Mouse (Mus musculus): ENCODE measurements around the gene Gpr37l1. TPM values are rescaled to one million over a fixed set of nuclear protein-coding genes. Genes with fewer than 3 reads are reported as not detected.

Gpr37l1 gene
- total RNA-seq, 1 experiment from 2014 or later, result 1.8 TPM

DNA sequence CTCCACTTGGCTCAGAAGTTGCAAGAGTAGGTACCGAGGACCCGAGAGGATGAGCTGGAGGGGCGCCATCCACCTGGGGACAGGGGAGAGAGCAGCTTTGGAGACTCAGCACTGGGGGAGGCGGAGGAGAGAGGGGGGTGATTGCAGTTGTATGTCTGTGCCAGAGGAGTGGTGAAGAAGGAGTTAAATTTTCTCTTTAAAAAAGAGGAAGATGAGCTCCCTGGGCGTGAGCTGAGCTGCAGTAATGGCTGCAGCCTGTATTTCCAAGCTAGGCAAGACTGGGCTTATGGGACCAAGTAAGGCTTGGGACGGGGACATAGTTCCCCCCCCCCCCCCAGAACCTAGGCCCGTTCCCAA, 19.8 kb downstream of the Gpr37l1 start:
- no peak for DNase-seq

DNA sequence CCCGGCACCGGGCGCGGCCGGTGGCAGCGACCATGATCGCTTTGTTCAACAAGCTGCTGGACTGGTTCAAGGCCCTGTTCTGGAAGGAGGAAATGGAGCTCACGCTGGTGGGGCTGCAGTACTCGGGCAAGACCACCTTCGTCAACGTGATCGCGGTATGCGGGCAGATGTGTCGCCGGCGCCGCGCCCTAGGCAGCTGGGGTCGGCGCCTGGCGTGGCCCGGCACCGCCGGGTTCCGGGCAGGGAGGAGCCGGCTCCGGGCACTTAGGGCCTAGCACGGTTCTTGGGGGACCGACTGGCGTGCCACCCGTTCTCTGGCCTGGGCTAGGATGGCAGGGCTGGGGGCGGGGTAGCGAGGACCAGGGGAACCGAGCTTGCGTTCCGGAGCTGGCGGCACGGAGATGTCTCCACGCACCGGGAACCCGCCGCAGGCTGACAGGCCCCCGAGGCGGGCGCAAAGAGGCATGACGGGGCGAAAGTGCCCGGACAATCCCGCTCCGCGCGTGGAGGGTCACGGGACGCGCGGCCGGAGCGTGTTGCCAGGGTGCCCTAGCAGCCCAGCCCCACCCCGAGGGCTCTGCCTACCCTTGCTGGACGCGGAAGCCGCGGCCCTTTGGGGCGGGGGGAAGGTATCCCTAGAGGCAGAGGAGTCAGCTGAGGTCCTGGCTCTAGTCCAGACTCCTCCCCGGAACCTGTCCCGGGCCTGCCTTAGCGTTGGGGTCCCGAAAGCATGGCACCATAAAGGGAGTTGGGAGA, 20.4 kb downstream of the Gpr37l1 start:
- DNase-seq, result peak; percentile 94

DNA sequence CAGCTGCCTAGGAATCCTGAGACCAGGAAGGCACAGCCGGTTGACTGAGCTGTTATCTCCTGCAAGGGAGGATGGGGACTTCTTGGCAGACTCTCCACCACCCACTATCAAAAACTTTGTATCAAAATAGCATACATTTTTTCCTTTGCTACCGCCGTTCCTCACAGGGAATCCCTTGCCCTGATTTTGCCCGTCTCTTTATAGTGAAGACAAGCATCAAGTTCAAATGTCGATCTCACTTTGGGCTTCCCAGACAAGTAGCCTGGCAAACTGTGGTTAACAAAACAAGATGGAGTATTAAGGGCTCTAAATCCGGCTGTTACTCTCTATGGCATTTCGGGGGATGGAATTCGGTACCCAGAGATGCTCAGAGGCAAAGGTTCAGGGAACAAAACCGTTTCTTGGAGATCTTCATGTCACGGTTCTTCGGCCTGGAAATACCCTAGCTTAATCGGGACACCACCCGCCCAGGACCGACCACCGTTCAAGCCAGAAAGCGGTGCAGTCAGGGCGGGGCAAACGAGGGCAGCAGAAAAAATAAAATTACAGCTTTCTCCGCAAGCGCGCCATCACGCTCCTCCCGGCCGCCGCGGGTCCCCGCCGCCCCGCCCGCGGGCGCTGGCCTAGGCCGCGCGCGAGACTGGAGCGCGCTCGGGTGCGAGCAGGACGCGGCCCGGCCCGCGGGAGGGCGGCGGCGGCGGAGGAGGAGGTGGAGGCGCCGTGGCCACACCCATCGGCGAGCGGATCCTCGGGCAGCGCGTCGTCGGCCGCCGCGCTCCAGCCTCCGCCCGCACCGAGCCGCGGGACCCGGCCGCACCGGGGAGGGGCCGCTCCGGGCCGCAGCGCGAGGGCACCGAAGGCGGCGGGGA, 21.2 kb downstream of the Gpr37l1 start, which contains the start of gene Arl8a:
TSS of gene Arl8a (plus strand) at position 748 of the 869 bp plus-strand sequence.
- peak; percentile 93 for DNase-seq

- no peak for DNase-seq
Measured at GRCm38 (mm10) chr1:135143940-135144339, 23.5 kb downstream of the Gpr37l1 start.

- DNase-seq, result no peak
Measured at GRCm38 (mm10) chr1:135142452-135142851, 25.0 kb downstream of the Gpr37l1 start.

DNA sequence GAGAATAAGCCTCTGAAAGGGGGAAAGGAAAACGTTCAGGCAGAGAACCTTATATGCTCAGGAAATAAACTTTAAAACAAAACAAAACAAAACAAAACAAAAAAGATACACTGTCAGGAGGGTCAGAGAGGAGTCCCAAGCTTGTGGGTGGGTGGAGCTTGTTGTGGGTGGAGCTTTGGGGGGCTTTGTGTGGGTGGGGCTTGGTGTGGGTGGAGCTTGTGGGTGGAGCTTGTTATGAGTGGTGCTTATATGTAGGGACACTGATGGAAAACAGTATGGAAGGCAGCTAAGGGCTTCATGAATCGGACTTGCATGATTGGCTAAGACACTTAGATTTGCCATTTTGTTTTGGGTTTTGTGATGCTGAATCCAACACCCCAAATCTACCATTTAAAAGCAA, 27.6 kb downstream of the Gpr37l1 start:
- DNase-seq, result no peak

DNA sequence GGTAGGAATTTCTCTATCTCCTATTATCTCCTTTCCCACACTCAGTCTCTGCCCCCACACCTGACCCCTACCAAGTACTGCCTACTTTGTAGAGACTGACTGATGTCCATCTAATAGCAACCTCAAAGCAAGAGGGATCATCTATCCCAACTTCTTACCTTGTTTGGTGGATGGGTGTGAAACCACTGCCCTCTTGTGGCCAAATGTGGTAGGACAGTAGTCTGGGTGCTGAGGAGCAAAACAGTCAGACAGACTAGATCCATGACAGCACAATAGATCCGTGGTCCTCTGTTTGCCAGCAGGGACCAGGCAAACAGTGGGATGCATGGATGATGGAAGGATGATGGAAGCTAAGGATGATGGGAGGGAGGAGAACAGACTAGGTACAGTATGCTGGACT, 31.0 kb downstream of the Gpr37l1 start:
- DNase-seq, result peak; percentile 72

DNA sequence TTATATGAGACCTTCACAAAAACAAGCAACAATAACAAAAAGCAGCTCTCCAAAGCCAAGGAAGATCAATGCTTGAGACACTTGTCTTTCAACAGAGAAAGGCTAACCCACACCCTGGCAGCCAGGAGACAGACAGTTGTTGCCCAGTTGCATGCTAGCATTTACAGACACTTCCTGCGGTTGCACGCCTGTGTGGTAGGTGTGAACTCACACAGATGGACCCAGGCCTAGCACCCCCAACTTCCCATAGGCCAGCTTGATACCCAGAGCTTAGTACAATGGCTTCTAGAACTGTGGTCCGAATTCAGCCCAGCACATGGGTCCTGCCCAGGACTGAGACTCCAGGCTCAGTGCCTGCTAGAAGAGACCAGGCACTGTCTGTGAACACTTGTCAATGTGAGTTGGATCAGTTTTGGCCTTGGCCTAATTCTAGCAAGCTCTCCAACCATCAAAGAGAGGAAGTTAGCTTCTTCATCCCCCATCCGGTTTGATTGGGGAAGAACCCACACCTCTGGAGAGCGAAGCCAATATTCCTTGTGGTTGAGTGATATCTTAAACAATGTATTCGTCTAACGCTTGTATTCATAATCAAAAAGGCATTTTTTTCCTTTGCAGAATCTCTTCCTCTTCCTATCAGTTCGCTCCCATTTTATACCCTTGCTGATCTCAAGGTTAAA, 32.2 kb downstream of the Gpr37l1 start:
- no peak for DNase-seq

- DNase-seq, result no peak
Measured at GRCm38 (mm10) chr1:135133678-135134435, 33.6 kb downstream of the Gpr37l1 start.

GRCm38 (mm10) chr1:135132893-135133369, 34.5 kb downstream of the Gpr37l1 start:
- DNase-seq, result no peak

GRCm38 (mm10) chr1:135132473-135132872, 35.0 kb downstream of the Gpr37l1 start, which contains the start of gene Ptpn7:
Ptpn7 (plus strand) TSS chr1:135132700.
- peak; percentile 92 for DNase-seq

DNA sequence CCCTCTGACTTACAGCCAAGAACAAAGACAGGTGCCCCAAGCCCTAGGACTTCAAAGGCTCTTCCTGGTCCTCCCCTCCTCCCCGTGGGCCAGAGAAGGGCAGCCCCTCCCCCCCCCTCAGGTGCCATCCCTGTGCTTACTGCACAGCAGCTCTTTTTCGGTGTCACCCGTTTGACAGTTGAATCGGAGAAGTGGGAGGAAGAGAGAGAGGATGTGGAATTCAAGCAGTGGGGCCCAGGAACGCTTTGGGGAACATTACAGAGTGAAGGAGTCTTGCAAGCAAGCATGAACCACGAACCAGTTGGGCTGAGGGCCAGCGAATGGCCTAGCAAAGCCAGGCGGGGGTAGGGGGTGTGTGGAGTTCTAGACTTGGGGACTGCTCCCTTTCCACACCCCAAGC, 35.9 kb downstream of the Gpr37l1 start:
- DNase-seq, result no peak

DNA sequence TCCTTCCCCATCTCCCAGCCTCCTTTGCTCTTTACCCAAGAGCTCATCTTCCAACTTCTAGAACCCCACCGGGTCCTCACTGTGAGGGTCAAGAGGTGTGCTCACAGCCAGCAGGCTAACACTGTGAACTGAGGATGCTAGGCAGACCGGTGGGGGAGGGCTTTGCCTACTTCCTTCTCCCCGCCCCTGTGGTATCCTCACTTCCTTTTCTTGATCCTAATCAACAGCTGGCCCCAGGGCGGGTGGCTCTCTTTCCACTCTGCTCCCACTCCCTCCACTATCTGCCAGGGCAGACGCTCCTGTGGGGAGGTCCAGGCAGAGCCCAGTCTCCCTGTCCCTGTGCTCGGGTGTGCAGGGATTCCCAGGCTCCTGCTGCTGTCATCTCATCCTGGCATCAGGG, 36.4 kb downstream of the Gpr37l1 start:
- DNase-seq, result peak; percentile 40

- DNase-seq, result no peak
Measured at GRCm38 (mm10) chr1:135130376-135131018, 37.0 kb downstream of the Gpr37l1 start.

DNA sequence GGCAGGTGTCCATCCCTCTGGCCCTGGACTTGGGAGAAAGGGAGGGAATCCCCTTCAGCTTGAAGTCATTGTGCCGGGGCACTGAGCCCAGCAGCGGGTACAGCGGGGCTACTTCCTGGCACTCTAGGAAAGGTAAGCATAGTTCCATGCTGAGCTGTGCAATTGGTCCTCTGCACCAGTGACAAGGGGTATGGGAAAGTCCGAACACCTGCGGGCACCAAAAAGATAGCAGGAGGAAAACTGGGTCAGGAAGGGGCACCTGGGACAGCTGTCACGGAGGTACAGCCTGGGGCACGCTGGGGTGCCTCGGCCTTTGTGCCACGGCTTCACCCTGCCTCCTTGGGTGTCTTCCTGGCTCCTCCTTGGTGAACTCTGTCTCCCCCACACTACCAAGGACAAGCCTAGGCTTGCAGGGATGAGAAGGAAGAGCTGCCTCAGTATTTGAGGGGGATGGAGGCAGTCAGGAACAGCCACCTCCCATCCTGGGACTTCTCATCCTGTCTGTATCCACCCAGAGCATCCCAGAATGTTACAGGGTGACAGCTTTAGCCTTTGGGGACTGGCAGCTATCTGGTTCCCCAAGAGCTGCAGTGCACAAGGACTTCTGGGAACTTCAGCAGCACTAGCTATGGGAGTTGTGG, 37.8 kb downstream of the Gpr37l1 start:
- no peak for DNase-seq

GRCm38 (mm10) chr1:135128986-135129385, 38.5 kb downstream of the Gpr37l1 start:
- no peak for DNase-seq

DNA sequence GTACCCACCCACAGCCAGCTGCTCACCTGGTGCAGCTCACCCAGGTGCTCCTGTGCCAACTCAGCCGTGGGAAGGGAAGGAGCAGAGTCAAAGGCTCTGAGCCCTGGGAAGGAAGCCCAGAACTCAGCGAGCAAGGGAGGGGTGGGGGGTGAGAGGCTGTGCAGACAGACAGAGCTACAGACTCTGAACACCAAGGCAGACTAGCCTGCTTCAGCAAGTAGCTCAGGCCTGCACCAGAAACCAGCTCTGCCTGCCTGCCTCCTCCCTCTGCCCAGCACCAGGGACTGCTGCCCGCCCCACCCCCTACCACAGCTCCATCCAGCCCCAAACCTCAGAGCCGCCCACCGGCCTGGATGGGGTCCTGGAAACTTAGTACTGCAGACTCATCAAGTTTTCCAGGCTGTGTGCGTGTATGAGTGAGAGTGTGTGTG, 39.5 kb downstream of the Gpr37l1 start:
- no peak for DNase-seq

- DNase-seq, result peak; percentile 46
Measured at GRCm38 (mm10) chr1:135126443-135127027, 40.9 kb downstream of the Gpr37l1 start.

DNA sequence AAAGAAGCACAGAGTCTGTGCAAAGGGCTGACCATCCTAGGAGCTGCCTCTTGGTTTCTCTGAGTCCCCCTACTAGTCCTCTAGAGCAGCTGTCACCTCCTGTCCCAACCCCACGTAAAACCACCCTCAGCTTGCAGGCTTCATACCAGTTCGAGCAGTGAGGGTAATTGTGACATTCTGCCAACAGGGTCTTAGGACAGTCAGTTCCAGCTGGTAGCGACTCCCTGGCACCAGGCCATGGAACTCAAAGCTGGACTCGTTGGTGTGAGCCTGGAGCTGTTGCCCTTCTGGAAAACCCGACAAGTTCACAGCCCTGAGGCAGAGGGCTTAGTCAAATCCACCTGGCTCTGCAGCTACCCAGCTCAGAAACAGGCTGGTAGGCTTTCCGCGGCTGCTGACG, 41.5 kb downstream of the Gpr37l1 start:
- DNase-seq, result peak; percentile 61

Measured in adrenal gland, postnatal 14 days (tissue).